Mouse (Mus musculus): Measurements from ENCODE around the gene Zmiz1. TPM values are rescaled to one million over a fixed set of nuclear protein-coding genes. Genes with fewer than 3 reads are reported as not detected.

Zmiz1 gene
- polyA plus RNA-seq (2014; fragmentation: Nextera tagmentation; extraction: Ambion mirVana), result 27.7 and 31.3 TPM in 2 replicates

DNA sequence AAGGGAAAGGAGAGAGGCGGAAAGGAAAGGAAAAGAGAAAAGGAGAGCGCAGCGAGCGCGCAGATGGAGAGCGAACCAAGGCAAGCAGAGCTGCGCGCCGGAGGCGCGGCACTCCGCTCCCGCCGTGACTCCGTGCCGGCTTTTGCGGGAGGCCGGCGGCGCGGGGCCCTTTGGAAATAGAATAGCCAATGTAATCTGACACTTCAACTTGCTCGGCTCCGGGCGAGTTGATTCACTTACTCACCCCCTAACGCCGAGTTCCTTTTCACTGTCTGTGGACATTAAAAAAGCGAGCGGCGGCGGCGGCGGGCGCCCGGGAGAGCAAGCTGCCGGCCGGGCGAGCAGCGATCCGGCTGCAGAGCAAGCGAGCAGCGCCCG lies at the start of gene Zmiz1:
Zmiz1 (plus strand) TSS at position 170 of the 378 bp plus-strand sequence.
- Histone ChIP-seq H3K27me3 (ENCODE audit: control insufficient read depth, insufficient read depth, low read length) (no peaks in the 10 kb centered on the region), H3K36me3 (ENCODE audit: control insufficient read depth, insufficient read depth, low read length) (no peaks in the 10 kb centered on the region), H3K4me3 (ENCODE audit: control insufficient read depth in 1 of 2, insufficient read depth in 1 of 2, low read depth in 1 of 2, low read length in 2 of 2) (peak within 1 kb of the TSS; percentile 77 to 93), H3K4me1 (ENCODE audit: control insufficient read depth in 2 of 2, insufficient read depth in 2 of 2, low read length in 2 of 2) (peaks cover 33 to 54% of the 10 kb centered on the region in 2 experiments), H3K9me3 (ENCODE audit: control insufficient read depth, low read length) (no peaks in the 10 kb centered on the region), H3K27ac (replicated peaks in 1 of 2; ENCODE audit: control insufficient read depth in 1 of 2, insufficient read depth in 1 of 2, low read depth in 2 of 2, low read length in 2 of 2) (peak within 1 kb of the TSS; percentile 96 to 100), H3K4me2 (ENCODE audit: low read length) (peak within 1 kb of the TSS; percentile 83), H3K9ac (ENCODE audit: low read length) (peak within 1 kb of the TSS; percentile 99)
- WGBS, result under 1% methylated on average over 30 of the region's 42 CpGs
- ATAC-seq (ENCODE audit: insufficient number of reproducible peaks, insufficient read depth, low FRiP score, low read depth), result peak; percentile 40

DNA sequence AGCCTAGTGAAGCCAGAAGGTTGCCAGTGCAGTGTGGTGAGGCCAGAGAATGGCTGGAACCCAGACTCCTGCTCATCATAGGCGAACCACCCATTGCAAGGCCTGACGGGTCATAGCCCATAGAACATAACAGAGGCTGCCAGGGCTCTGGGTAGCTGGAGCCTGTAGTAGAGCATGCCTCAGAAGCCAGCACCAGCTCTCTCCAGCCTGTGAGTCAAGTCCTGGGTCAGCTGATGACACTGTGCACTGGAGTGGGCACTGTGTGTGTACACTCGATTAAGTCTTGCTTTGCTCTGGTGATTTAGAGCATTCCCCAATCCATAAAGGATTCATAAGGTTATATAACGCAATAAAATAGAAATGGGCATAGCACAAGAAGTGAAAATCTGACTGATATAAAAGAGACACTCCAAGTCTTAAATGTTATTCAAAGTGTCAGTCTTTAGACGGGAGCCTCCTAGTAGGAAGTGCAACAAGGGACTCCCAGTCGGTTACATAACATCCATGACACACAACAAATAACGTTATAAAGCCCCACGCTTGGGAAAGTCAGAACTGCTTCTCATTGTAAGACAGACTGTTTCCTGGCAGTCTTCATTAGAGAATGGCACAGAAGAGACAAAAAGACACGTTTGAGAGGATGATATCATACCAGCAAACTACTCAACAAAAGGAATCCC lies 47.0 kb upstream of the Zmiz1 start:
- no peaks in the 10 kb centered on the region for H3K27me3 ChIP-seq (ENCODE audit: control insufficient read depth, insufficient read depth, low read length)
- no peak overlapping the region for H3K4me3 ChIP-seq (ENCODE audit: control insufficient read depth in 1 of 2, insufficient read depth in 1 of 2, low read depth in 1 of 2, low read length in 2 of 2)
- H3K36me3 ChIP-seq (ENCODE audit: control insufficient read depth, insufficient read depth, low read length), result no peaks in the 10 kb centered on the region
- H3K4me1 ChIP-seq (ENCODE audit: control insufficient read depth in 2 of 2, insufficient read depth in 2 of 2, low read length in 2 of 2), result peaks cover 10 to 13% of the 10 kb centered on the region in 2 experiments
- H3K9ac ChIP-seq (ENCODE audit: low read length), result no peak overlapping the region
- no peak overlapping the region for H3K27ac ChIP-seq (replicated peaks in 1 of 2; ENCODE audit: control insufficient read depth in 1 of 2, insufficient read depth in 1 of 2, low read depth in 2 of 2, low read length in 2 of 2)
- H3K9me3 ChIP-seq (ENCODE audit: control insufficient read depth, low read length), result no peaks in the 10 kb centered on the region
- 85% methylated on average over 9 of the region's 9 CpGs for WGBS
- no peak overlapping the region for H3K4me2 ChIP-seq (ENCODE audit: low read length)
- no peak for ATAC-seq (ENCODE audit: insufficient number of reproducible peaks, insufficient read depth, low FRiP score, low read depth)

DNA sequence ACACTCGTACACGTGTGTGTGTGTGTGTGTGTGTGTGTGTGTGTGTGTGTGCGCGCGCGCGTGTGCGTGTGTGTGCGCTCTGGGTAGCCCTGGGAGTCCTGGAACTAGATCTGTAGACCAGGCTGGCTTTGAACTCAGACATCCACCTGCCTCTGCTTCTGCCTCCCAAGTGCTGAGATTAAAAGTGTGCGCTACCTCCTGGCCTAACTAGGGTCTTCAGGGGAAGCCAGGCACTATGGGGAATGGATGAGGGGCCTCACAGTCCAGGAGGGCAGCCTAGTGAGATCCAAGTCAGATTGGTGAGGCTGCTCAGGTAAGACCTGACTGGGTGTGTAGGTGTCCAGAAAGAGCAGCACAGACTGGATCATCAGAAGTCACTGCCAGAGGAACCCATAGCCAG lies 46.2 kb upstream of the Zmiz1 start:
- WGBS, result 91% methylated on average over 10 of the region's 10 CpGs
- Histone ChIP-seq H3K9ac (ENCODE audit: low read length) (no peak overlapping the region), H3K36me3 (ENCODE audit: control insufficient read depth, insufficient read depth, low read length) (no peaks in the 10 kb centered on the region), H3K27ac (replicated peaks in 1 of 2; ENCODE audit: control insufficient read depth in 1 of 2, insufficient read depth in 1 of 2, low read depth in 2 of 2, low read length in 2 of 2) (no peak overlapping the region), H3K4me1 (ENCODE audit: control insufficient read depth in 2 of 2, insufficient read depth in 2 of 2, low read length in 2 of 2) (peaks cover 12 to 13% of the 10 kb centered on the region in 2 experiments), H3K9me3 (ENCODE audit: control insufficient read depth, low read length) (no peaks in the 10 kb centered on the region), H3K4me2 (ENCODE audit: low read length) (no peak overlapping the region), H3K4me3 (ENCODE audit: control insufficient read depth in 1 of 2, insufficient read depth in 1 of 2, low read depth in 1 of 2, low read length in 2 of 2) (no peak overlapping the region), H3K27me3 (ENCODE audit: control insufficient read depth, insufficient read depth, low read length) (no peaks in the 10 kb centered on the region)
- no peak for ATAC-seq (ENCODE audit: insufficient number of reproducible peaks, insufficient read depth, low FRiP score, low read depth)

- no peak overlapping the region for H3K4me3 ChIP-seq (ENCODE audit: control insufficient read depth in 1 of 2, insufficient read depth in 1 of 2, low read depth in 1 of 2, low read length in 2 of 2)
- H3K27ac ChIP-seq (replicated peaks in 1 of 2; ENCODE audit: control insufficient read depth in 1 of 2, insufficient read depth in 1 of 2, low read depth in 2 of 2, low read length in 2 of 2), result no peak overlapping the region
- no peaks in the 10 kb centered on the region for H3K36me3 ChIP-seq (ENCODE audit: control insufficient read depth, insufficient read depth, low read length)
- H3K9me3 ChIP-seq (ENCODE audit: control insufficient read depth, low read length), result no peaks in the 10 kb centered on the region
- H3K27me3 ChIP-seq (ENCODE audit: control insufficient read depth, insufficient read depth, low read length), result no peaks in the 10 kb centered on the region
- no peak for ATAC-seq (ENCODE audit: insufficient number of reproducible peaks, insufficient read depth, low FRiP score, low read depth)
- WGBS, result 53% methylated on average over 3 of the region's 3 CpGs
- peaks cover 12 to 13% of the 10 kb centered on the region in 2 experiments for H3K4me1 ChIP-seq (ENCODE audit: control insufficient read depth in 2 of 2, insufficient read depth in 2 of 2, low read length in 2 of 2)
- no peak overlapping the region for H3K9ac ChIP-seq (ENCODE audit: low read length)
- H3K4me2 ChIP-seq (ENCODE audit: low read length), result no peak overlapping the region
Measured at GRCm38 (mm10) chr14:25413510-25413909, 45.5 kb upstream of the Zmiz1 start.

DNA sequence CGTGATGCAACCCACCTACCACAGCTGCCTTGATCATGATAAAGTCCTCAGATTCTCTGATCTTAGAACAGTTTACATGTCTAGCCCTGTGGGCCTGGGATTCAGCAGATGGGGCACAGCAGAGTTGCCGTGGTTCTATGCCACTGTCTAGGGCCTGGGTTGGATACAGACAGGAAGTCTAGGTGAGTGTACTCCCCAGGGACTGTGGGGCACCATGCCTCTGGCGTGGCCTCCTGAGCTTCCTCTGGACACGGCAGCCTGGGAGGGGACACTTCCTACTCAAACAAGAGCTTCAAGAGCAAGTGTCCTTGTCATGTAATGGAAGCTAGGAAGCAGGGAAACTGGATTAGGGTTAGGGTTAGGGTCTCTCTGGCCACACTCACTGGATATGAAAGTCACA lies 44.9 kb upstream of the Zmiz1 start:
- no peak for ATAC-seq (ENCODE audit: insufficient number of reproducible peaks, insufficient read depth, low FRiP score, low read depth)
- Histone ChIP-seq H3K9me3 (ENCODE audit: control insufficient read depth, low read length) (no peaks in the 10 kb centered on the region), H3K9ac (ENCODE audit: low read length) (no peak overlapping the region), H3K27ac (replicated peaks in 1 of 2; ENCODE audit: control insufficient read depth in 1 of 2, insufficient read depth in 1 of 2, low read depth in 2 of 2, low read length in 2 of 2) (no peak overlapping the region), H3K36me3 (ENCODE audit: control insufficient read depth, insufficient read depth, low read length) (no peaks in the 10 kb centered on the region), H3K27me3 (ENCODE audit: control insufficient read depth, insufficient read depth, low read length) (no peaks in the 10 kb centered on the region), H3K4me3 (ENCODE audit: control insufficient read depth in 1 of 2, insufficient read depth in 1 of 2, low read depth in 1 of 2, low read length in 2 of 2) (no peak overlapping the region), H3K4me2 (ENCODE audit: low read length) (no peak overlapping the region), H3K4me1 (ENCODE audit: control insufficient read depth in 2 of 2, insufficient read depth in 2 of 2, low read length in 2 of 2) (peaks cover 14 to 15% of the 10 kb centered on the region in 2 experiments)
- WGBS, result 62% methylated on average over 4 of the region's 4 CpGs

- H3K27ac ChIP-seq (replicated peaks in 1 of 2; ENCODE audit: control insufficient read depth in 1 of 2, insufficient read depth in 1 of 2, low read depth in 2 of 2, low read length in 2 of 2), result no peak overlapping the region
Measured at GRCm38 (mm10) chr14:25420001-25420690, 38.8 kb upstream of the Zmiz1 start.

DNA sequence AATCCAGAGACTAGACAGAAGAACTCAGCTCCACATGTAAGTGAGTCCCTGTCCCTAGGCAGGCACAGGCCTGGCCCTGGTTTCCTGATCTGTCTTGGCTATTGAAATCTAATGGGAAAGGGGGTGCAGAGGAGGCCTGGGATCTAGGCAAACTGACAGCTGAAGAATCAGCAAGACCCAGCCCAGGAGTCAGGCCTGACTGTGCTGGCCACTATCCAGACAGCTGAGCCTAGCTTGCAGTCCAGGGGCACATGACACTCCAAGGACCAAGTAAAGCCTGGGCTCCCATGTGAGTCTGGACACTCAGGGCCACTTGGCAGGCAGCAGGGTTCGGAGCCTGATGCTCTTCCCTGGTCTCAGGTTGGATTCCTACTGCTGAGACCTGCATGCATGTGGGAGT lies 38.0 kb upstream of the Zmiz1 start:
- H3K9ac ChIP-seq (ENCODE audit: low read length), result 0 out of 2 replicates have a peak overlapping the region, but pooled peaks have one; percentile 35
- no peaks in the 10 kb centered on the region for H3K27me3 ChIP-seq (ENCODE audit: control insufficient read depth, insufficient read depth, low read length)
- H3K4me3 ChIP-seq (ENCODE audit: control insufficient read depth in 1 of 2, insufficient read depth in 1 of 2, low read depth in 1 of 2, low read length in 2 of 2), result no peak overlapping the region
- whole genome bisulfite sequencing, result 81% methylated on average over 1 of the region's 1 CpGs
- no peak overlapping the region for H3K4me2 ChIP-seq (ENCODE audit: low read length)
- no peak for ATAC-seq (ENCODE audit: insufficient number of reproducible peaks, insufficient read depth, low FRiP score, low read depth)
- no peaks in the 10 kb centered on the region for H3K36me3 ChIP-seq (ENCODE audit: control insufficient read depth, insufficient read depth, low read length)
- H3K27ac ChIP-seq (replicated peaks in 1 of 2; ENCODE audit: control insufficient read depth in 1 of 2, insufficient read depth in 1 of 2, low read depth in 2 of 2, low read length in 2 of 2), result peak overlapping the region; percentile 44 to 67; a peak in 3 of 4 replicates
- H3K9me3 ChIP-seq (ENCODE audit: control insufficient read depth, low read length), result no peaks in the 10 kb centered on the region
- peaks cover 34 to 46% of the 10 kb centered on the region in 2 experiments for H3K4me1 ChIP-seq (ENCODE audit: control insufficient read depth in 2 of 2, insufficient read depth in 2 of 2, low read length in 2 of 2)

More at GRCm38 (mm10) chr14:25420001-25420690, 38.8 kb upstream of the Zmiz1 start:
- peaks cover 34 to 46% of the 10 kb centered on the region in 2 experiments for H3K4me1 ChIP-seq (ENCODE audit: control insufficient read depth in 2 of 2, insufficient read depth in 2 of 2, low read length in 2 of 2)
- no peaks in the 10 kb centered on the region for H3K36me3 ChIP-seq (ENCODE audit: control insufficient read depth, insufficient read depth, low read length)
- no peaks in the 10 kb centered on the region for H3K27me3 ChIP-seq (ENCODE audit: control insufficient read depth, insufficient read depth, low read length)
- H3K4me3 ChIP-seq (ENCODE audit: control insufficient read depth in 1 of 2, insufficient read depth in 1 of 2, low read depth in 1 of 2, low read length in 2 of 2), result no peak overlapping the region
- 66% methylated on average over 7 of the region's 7 CpGs for WGBS
- no peak overlapping the region for H3K9ac ChIP-seq (ENCODE audit: low read length)
- no peaks in the 10 kb centered on the region for H3K9me3 ChIP-seq (ENCODE audit: control insufficient read depth, low read length)
- ATAC-seq (ENCODE audit: insufficient number of reproducible peaks, insufficient read depth, low FRiP score, low read depth), result no peak
- no peak overlapping the region for H3K4me2 ChIP-seq (ENCODE audit: low read length)
